Mouse (Mus musculus) forebrain, embryonic 14.5 days (tissue): ENCODE results near the gene Cuedc1. TPM values are rescaled to one million over a fixed set of nuclear protein-coding genes. Genes with fewer than 3 reads are reported as not detected.

ENCODE experiments used
- ATAC-seq: fragments of 200-750 bp; cut with Nextera tagmentation; 2 replicates; pipeline ENCODE4 v1.8.0; 2017; ENCODE audit warnings: mild to moderate bottlenecking, moderate library complexity
- DNase-seq: peaks from one replicate; pipeline ENCODE4 v3.0.0-alpha.2; 2015; ENCODE audit warnings: low spot score
- H3K27ac ChIP-seq: fragments of 300-500 bp; sonication (generic); 2 replicates; pipeline ENCODE4 v1.5.1; 2014; ENCODE audit warnings: low read depth, mild to moderate bottlenecking, control low read depth, low read length, moderate library complexity
- H3K27me3 ChIP-seq: fragments of 300-500 bp; sonication (generic); replicated peaks from 2 replicates; pipeline ENCODE4 v1.6.1; 2014; ENCODE audit warnings: low read length, control low read depth, mixed read lengths; ENCODE audit not compliant: control insufficient read depth, insufficient read depth
- H3K36me3 ChIP-seq: fragments of 300-500 bp; sonication (generic); 2 replicates; pipeline ENCODE4 v1.6.1; 2014; ENCODE audit warnings: low read length, control low read depth; ENCODE audit not compliant: control insufficient read depth, insufficient read depth
- H3K4me1 ChIP-seq: fragments of 300-500 bp; sonication (generic); 2 replicates; pipeline ENCODE4 v1.6.1; 2014; ENCODE audit warnings: antibody characterized with exemption, low read length, control low read depth; ENCODE audit not compliant: control insufficient read depth, insufficient read depth
- H3K4me2 ChIP-seq: fragments of 300-500 bp; sonication (generic); 2 replicates; pipeline ENCODE4 v1.6.1; 2014; ENCODE audit warnings: mild to moderate bottlenecking, control low read depth, low read length
- H3K4me3 ChIP-seq: fragments of 300-500 bp; sonication (generic); 2 replicates; pipeline ENCODE4 v1.5.1; 2014; ENCODE audit warnings: low read depth, low read length, control low read depth
- H3K9ac ChIP-seq: fragments of 300-500 bp; sonication (generic); 2 replicates; pipeline ENCODE4 v1.6.1; 2014; ENCODE audit warnings: mild to moderate bottlenecking, low read length, control low read depth, moderate library complexity
- H3K9me3 ChIP-seq: fragments of 300-500 bp; sonication (generic); replicated peaks from 2 replicates; pipeline ENCODE4 v1.6.1; 2016; ENCODE audit warnings: low read length, control low read depth, mixed read lengths; ENCODE audit not compliant: control insufficient read depth
- WGBS: fragments of 180-500 bp; shearing (Covaris S2); extraction: QIAGEN DNeasy Blood & Tissue Kit; methylation state at CpG from one replicate; pipeline ENCODE4 v1.1.7; 2014; 5-methylcytosine and 5-hydroxymethylcytosine counted together
- polyA plus RNA-seq: library from polyadenylated mRNA; unstranded; fragments of >200 nt; fragmentation: Nextera tagmentation; extraction: Ambion mirVana; gene quantifications from 2 replicates; pipeline ENCODE4 v1.2.1, GENCODE M21; 2014

The Cuedc1 gene
- polyA plus RNA-seq, 1 experiment from 2014 or later = 13.0 TPM

DNA sequence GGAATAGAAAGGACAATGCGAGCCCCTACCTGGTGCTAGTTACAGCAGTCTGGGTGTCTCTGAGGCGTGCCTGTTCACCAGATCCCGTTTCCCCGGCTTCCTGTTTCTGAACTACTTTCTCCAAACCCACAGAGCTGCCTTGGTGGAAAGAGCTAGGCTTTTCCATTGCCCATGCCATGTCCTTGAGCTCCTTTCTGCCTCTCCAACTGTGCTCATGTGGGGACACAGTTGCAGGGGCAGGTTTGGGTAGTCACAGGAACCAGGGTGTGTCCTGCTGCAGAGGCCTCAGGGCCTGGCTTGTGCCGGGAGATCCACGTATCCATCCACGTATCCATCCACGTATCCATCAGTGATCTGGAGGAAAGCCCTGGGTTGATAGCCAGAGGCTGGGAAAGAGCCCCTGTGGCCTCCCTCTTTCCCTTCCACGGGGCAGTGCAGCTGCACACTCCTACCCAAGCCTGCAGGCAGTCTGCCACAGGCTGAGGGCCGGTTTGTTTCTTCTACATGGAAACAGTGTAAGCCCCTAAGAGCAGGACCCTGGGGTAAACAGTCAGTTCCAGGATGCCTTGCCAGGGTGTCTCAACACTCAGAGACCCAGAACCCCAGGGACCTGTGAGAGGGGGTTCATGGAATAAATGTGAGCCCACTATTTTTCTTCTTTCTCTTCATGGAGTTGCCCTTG, 68.0 kb downstream of the Cuedc1 start:
- Histone ChIP-seq H3K4me1 (peaks cover 27% of the 10 kb centered on the region), H3K9ac (no peak overlapping the region; the same call in 1 of the 2 replicates), H3K9me3 (no peaks in the 10 kb centered on the region), H3K27ac (no peak overlapping the region), H3K4me3 (no peak overlapping the region), H3K4me2 (no peak overlapping the region), H3K36me3 (0 out of 2 replicates have a peak, but pooled peaks cover 6% of the 10 kb centered on the region), H3K27me3 (no peaks in the 10 kb centered on the region)
- WGBS = 71% methylated on average over 10 of the region's 10 CpGs
- ATAC-seq (no peak), DNase-seq (no peak)

DNA sequence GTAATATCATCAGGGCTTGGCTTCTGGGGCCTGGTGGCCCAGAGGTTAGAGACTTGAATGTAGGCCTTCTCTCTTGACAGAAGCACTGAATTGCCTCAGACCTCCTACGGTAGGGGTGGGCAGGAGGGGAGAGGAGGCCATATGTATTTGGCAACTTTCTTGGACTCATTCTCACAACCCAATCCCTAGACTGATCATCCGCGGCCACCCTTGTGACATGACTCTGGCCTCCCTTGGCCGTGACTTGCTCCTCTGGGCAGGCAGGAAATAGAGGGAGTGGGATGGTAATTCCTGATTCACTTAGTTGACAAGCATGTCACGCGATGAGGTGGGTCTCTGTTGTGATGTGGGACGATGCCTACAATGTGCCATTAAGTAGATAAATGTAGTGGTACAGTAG, 68.6 kb downstream of the Cuedc1 start:
- no peak for ATAC-seq
- Histone ChIP-seq H3K27ac (no peak overlapping the region), H3K36me3 (0 out of 2 replicates have a peak, but pooled peaks cover 6% of the 10 kb centered on the region), H3K4me3 (no peak overlapping the region), H3K9me3 (no peaks in the 10 kb centered on the region), H3K4me1 (peaks cover 24% of the 10 kb centered on the region), H3K4me2 (no peak overlapping the region), H3K27me3 (no peaks in the 10 kb centered on the region), H3K9ac (no peak overlapping the region)
- 96% methylated on average over 7 of the region's 7 CpGs for WGBS
- no peak for DNase-seq

DNA sequence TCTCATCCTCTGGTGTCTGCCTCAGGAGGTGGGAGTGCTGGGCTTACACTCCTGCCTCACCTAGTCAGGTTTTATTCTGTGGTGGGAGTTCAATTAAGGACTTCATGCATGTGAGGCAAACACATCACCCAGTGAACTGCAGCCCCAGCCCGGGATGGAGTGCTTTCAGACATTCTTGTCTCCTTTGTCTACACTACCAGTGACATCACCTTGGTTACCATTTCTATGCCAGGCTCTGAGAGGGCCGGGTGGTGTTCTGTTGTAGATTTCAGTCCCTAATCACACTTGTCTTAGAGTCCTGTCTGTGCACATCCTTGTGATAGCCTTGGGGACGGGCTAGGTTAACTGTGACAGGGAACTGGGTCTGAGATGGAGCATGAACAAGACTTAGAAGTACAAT, 70.8 kb downstream of the Cuedc1 start:
- no peak overlapping the region for H3K9ac ChIP-seq
- 12% methylated on average over 3 of the region's 3 CpGs for whole genome bisulfite sequencing
- no peaks in the 10 kb centered on the region for H3K9me3 ChIP-seq
- no peak overlapping the region for H3K4me3 ChIP-seq
- peak; percentile 49; the same call in 1 of the 2 replicates for ATAC-seq
- H3K4me2 ChIP-seq = no peak overlapping the region
- H3K36me3 ChIP-seq = 0 out of 2 replicates have a peak, but pooled peaks cover 6% of the 10 kb centered on the region
- peaks cover 19% of the 10 kb centered on the region for H3K4me1 ChIP-seq
- DNase-seq = peak; percentile 67
- H3K27me3 ChIP-seq = no peaks in the 10 kb centered on the region
- no peak overlapping the region for H3K27ac ChIP-seq

DNA sequence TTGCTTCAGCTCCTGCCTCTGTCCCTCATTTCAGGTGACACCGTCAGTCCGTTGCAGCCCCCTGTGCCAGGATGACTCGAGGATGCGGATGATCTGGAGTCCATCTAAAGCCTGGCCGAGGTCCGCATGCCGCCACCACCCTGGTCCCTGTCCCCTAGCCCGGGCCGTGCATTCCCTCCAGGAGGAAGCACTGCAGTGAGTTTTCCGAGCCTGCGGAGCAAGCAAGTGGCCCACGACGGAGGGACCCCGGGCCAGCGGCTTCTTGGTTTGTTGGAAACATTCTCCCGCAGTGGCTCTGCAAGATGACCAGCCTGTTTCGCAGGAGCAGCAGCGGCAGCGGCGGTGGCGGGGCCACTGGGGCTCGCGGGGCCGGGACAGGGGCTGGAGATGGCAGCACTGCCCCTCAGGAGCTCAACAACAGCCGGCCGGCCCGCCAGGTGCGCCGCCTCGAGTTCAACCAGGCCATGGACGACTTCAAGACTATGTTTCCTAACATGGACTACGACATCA, 71.7 kb downstream of the Cuedc1 start:
- Histone ChIP-seq H3K36me3 (0 out of 2 replicates have a peak, but pooled peaks cover 6% of the 10 kb centered on the region), H3K4me1 (peaks cover 19% of the 10 kb centered on the region), H3K4me3 (no peak overlapping the region), H3K9ac (no peak overlapping the region), H3K27ac (no peak overlapping the region), H3K9me3 (no peaks in the 10 kb centered on the region), H3K4me2 (no peak overlapping the region), H3K27me3 (no peaks in the 10 kb centered on the region)
- DNase-seq = no peak
- ATAC-seq = no peak
- 31% methylated on average over 32 of the region's 32 CpGs for WGBS

DNA sequence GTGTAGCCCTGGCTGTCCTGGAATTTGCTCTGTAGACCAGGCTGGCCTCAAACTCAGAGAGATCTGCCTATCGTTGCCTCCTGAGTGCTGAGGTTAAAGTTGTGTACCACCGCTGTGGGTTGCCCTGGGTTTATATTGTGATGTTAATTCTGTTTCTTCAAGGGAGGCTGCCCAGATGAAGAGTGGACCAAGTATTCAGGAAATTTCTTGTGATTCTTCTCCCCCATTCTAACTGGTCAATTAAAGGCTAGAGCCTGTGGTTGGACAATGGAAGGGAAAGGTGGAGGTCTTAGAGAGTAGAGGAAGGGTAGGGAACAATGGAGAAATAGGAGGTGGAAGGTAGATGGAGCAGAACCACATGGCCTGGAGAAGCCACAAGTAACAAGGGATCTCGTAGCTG, 72.7 kb downstream of the Cuedc1 start:
- Histone ChIP-seq H3K4me1 (peaks cover 15% of the 10 kb centered on the region), H3K27me3 (no peaks in the 10 kb centered on the region), H3K36me3 (0 out of 2 replicates have a peak, but pooled peaks cover 6% of the 10 kb centered on the region), H3K9ac (no peak overlapping the region), H3K4me2 (no peak overlapping the region), H3K9me3 (no peaks in the 10 kb centered on the region), H3K27ac (no peak overlapping the region), H3K4me3 (no peak overlapping the region)
- WGBS = 45% methylated on average over 3 of the region's 3 CpGs
- ATAC-seq (no peak), DNase-seq (no peak)

DNA sequence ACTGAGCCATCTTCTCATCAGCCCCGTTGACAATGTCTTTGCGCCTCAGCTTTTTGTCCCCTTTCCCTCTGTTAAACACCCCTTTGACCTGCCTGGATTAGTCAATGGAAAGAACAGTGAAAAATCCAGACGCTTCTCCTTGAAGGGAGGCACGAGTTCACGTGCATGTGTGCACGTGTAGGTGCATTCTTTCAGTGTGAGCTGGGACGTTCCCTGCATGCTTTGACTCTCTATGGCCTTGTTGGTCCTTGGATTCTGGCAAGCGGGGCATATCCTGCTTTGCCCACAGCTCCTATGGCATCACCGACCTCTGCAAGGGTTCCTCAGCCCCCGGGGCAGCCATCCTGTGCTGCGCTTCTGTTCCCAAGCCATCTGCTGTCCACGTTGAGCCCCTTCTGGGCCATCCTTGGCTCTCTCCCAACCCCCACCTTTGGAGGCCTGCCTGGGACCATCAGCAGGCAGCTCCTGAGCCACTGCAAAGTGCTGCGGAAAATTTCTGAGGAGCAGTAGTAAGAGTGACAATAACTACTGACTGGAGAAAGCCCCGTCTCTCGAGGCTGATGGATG, 74.1 kb downstream of the Cuedc1 start:
- ATAC-seq = no peak
- no peak overlapping the region for H3K4me3 ChIP-seq
- H3K4me2 ChIP-seq = no peak overlapping the region
- peaks cover 8% of the 10 kb centered on the region; the same call in 1 of the 2 replicates for H3K36me3 ChIP-seq
- no peak overlapping the region for H3K9ac ChIP-seq
- H3K9me3 ChIP-seq = no peaks in the 10 kb centered on the region
- H3K27me3 ChIP-seq = no peaks in the 10 kb centered on the region
- no peak for DNase-seq
- no peak overlapping the region for H3K27ac ChIP-seq
- whole genome bisulfite sequencing = 71% methylated on average over 15 of the region's 15 CpGs
- peaks cover 11% of the 10 kb centered on the region for H3K4me1 ChIP-seq

DNA sequence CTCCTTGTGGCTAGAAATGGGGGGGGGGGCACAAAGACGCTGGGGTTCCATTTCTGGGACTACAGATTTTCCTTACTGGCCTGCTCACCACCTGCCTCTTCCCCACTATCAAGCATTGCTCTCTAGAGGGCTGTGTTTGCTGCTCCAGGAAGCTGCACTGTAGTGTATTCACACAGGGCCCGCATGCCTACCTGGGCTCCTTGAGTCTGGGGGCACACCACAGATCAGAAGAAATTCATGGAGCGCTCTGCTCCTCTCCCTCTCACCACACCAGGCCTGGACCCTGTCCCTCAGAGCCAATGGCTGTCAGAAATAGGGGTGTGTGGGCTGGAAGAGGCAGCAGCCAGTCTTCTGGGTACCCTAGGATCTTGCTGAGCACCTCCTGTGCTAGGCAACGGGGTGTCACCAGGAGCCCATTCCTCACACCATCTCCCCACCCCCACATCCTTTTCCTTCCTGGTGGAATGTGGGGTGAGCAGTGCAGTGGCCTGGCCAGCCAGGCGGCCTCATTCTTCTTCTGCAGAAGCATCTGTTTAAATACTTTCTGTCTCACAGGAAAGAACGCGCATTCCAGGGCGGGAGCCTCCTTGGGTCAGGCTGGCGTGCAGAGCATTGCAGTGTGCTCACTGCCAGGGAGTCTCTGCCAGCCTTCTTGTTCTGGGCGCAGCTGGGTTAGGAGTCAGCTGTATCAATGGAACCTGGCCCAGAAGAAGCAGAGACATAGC, 74.9 kb downstream of the Cuedc1 start:
- H3K36me3 ChIP-seq = peaks cover 16% of the 10 kb centered on the region
- ATAC-seq (peak; percentile 25; the same call in 1 of the 2 replicates), DNase-seq (no peak)

DNA sequence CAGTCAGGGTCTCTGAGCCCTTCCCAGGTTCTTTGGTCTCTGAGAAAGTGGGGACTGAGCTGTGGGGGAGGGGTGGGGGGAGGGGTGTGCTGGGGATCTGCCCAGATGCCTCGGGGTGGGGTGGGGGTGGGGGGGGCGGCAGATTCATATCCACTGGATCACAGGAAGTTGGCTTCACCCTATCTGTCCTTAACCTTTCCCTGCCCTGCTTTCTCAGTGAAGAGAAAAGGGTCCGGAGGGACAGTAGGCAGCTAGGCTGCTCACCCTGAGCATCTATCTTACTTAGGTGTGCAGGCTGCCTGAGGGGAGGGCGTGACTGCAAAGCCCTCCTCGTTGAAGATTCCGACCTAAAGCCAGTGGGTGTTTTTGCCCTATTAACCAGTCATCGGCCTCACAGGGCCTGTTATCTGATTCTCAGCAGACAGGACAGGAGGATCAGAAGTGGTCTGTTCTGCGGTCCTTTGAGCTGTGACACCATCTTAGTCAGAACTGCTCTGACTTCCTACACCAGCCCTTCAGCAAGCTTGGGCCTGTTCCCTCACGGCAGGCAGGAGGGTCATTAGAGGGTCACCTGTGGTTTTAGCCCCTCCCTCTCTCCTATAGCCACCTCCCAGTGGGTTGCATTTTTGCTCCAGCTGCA, 75.6 kb downstream of the Cuedc1 start:
- Histone ChIP-seq H3K4me2 (no peak overlapping the region), H3K9ac (no peak overlapping the region), H3K4me3 (no peak overlapping the region), H3K36me3 (peaks cover 23% of the 10 kb centered on the region), H3K9me3 (no peaks in the 10 kb centered on the region), H3K27ac (no peak overlapping the region), H3K27me3 (no peaks in the 10 kb centered on the region), H3K4me1 (peaks cover 9% of the 10 kb centered on the region)
- 34% methylated on average over 9 of the region's 9 CpGs for WGBS
- ATAC-seq (0 out of 2 replicates have a peak, but pooled peaks have one; percentile 15), DNase-seq (no peak)

More for the DNA sequence above, 74.9 kb downstream of the Cuedc1 start:
- 0 out of 2 replicates have a peak overlapping the region, but pooled peaks have one; percentile 17 for H3K9ac ChIP-seq
- H3K4me3 ChIP-seq = no peak overlapping the region
- no peak overlapping the region for H3K27ac ChIP-seq
- no peaks in the 10 kb centered on the region for H3K9me3 ChIP-seq
- H3K4me2 ChIP-seq = no peak overlapping the region
- WGBS = 43% methylated on average over 10 of the region's 10 CpGs
- H3K27me3 ChIP-seq = no peaks in the 10 kb centered on the region
- peaks cover 11% of the 10 kb centered on the region for H3K4me1 ChIP-seq
